Mouse (Mus musculus) liver, embryonic 13.5 days (tissue): Measurements from ENCODE around the gene Zbtb45. TPM values are rescaled to one million over a fixed set of nuclear protein-coding genes. Genes with fewer than 3 reads are reported as not detected.

Experiments
- ATAC-seq: fragments of 200-750 bp; cut with Nextera tagmentation; 2 replicates; pipeline ENCODE4 v1.8.0; 2017; ENCODE audit warnings: low read depth, mild to moderate bottlenecking, moderate number of reproducible peaks, moderate library complexity
- DNase-seq: peaks from one replicate; pipeline ENCODE4 v3.0.0; 2022
- H3K27ac ChIP-seq: fragments of 300-500 bp; sonication (generic); 2 replicates; pipeline ENCODE4 v1.5.1; 2015; ENCODE audit warnings: moderate library complexity, mild to moderate bottlenecking, inconsistent platforms
- H3K27me3 ChIP-seq: fragments of 300-500 bp; sonication (generic); 2 replicates; pipeline ENCODE4 v1.6.1; 2015; ENCODE audit warnings: mild to moderate bottlenecking, inconsistent platforms
- H3K36me3 ChIP-seq: fragments of 300-500 bp; sonication (generic); 2 replicates; pipeline ENCODE4 v1.6.1; 2015; ENCODE audit warnings: mild to moderate bottlenecking, inconsistent platforms
- H3K4me1 ChIP-seq: fragments of 300-500 bp; sonication (generic); replicated peaks from 2 replicates; pipeline ENCODE4 v1.6.1; 2015; ENCODE audit warnings: inconsistent platforms
- H3K4me2 ChIP-seq: fragments of 300-500 bp; sonication (generic); 2 replicates; pipeline ENCODE4 v1.6.1; 2015; ENCODE audit warnings: inconsistent platforms, mild to moderate bottlenecking, moderate library complexity
- H3K4me3 ChIP-seq: fragments of 300-500 bp; sonication (generic); replicated peaks from 2 replicates; pipeline ENCODE4 v1.5.1; 2015; ENCODE audit warnings: mild to moderate bottlenecking, inconsistent platforms
- H3K9ac ChIP-seq: fragments of 300-500 bp; sonication (generic); 2 replicates; pipeline ENCODE4 v1.6.1; 2015; ENCODE audit warnings: mild to moderate bottlenecking, inconsistent platforms
- H3K9me3 ChIP-seq: fragments of 300-500 bp; sonication (generic); replicated peaks from 2 replicates; pipeline ENCODE4 v1.6.1; 2016; ENCODE audit warnings: inconsistent platforms
- WGBS: fragments of 180-500 bp; shearing (Covaris S2); methylation state at CpG from one replicate; pipeline ENCODE4 v1.1.7; 2015; ENCODE audit not compliant: insufficient replicate concordance; 5-methylcytosine and 5-hydroxymethylcytosine counted together
- polyA plus RNA-seq: library from polyadenylated mRNA; unstranded; fragments of >200 nt; fragmentation: Nextera tagmentation; extraction: Ambion mirVana; gene quantifications from 2 replicates; pipeline ENCODE4 v1.2.1, GENCODE M21; 2015

Gene Zbtb45
- polyA plus RNA-seq, 1 experiment from 2014 or later = 14.4 TPM

DNA sequence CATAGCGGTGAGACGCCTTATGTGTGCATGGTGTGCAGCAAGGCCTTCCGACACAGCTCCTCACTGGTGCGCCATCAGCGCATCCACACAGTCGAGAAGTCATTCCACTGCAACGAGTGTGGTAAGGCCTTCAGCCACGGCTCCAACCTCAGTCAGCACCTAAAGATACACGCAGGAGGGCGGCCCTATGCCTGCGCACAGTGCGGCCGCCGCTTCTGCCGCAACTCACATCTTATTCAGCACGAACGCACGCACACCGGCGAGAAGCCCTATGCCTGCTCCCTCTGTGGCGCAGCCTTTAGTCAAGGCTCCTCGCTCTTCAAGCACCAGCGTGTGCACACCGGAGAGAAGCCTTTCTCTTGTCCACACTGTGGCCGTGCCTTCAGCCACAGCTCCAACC is 38.9 kb downstream of the Zbtb45 start:
- Histone ChIP-seq H3K4me3 (no peak overlapping the region), H3K9me3 (no peaks in the 10 kb centered on the region), H3K36me3 (peaks cover 41% of the 10 kb centered on the region), H3K4me2 (no peak overlapping the region), H3K4me1 (peaks cover 29% of the 10 kb centered on the region), H3K9ac (no peak overlapping the region), H3K27ac (no peak overlapping the region), H3K27me3 (no peaks in the 10 kb centered on the region)
- ATAC-seq = no peak
- no peak for DNase-seq
- WGBS = 88% methylated on average over 25 of the region's 25 CpGs

DNA sequence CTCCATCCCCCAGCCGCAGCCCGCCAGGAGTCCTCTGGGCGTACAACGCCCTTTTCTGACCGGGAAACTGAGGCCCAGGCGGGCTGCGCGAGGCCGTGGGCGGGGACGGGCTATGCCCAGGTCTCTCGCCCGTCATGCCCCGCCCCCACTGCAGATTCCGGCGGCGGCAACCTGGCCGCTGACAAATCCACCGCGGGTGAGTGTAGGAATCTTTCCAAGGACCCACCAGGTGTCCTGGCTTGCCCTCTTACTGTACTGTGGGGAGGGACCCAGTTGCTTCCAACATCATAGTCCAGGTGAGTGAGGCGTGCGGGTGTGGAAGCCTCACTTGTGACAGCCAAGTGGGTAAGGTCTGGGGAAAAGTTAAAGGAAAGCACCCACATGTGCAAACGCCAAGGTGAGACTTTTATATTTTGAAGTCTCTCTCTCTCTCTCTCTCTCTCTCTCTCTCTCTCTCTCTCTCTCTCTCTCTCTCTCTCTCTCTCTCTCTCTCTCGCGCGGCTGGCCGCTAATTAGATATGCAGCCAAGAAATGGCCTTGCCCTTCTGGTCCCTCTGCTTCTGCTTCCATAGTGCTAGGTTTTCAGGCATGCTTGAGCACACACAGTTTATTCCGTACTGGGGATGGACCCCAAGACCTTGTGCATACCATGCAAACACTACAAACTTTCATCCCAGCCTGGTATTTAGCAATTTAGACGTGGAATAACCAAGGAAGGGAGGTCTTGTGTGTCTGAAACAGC is 43.6 kb downstream of the Zbtb45 start:
- peaks cover 48% of the 10 kb centered on the region for H3K4me1 ChIP-seq
- ATAC-seq (peak; percentile 85), DNase-seq (peak; percentile 70)
- peak overlapping the region; percentile 84 for H3K9ac ChIP-seq
- peak overlapping the region; percentile 93 for H3K4me2 ChIP-seq
- H3K27me3 ChIP-seq = no peaks in the 10 kb centered on the region
- H3K27ac ChIP-seq = peak overlapping the region; percentile 93
- H3K4me3 ChIP-seq = peak overlapping the region; percentile 79
- peaks cover 29% of the 10 kb centered on the region for H3K36me3 ChIP-seq
- WGBS = 1% methylated on average over 29 of the region's 29 CpGs
- H3K9me3 ChIP-seq = no peaks in the 10 kb centered on the region

DNA sequence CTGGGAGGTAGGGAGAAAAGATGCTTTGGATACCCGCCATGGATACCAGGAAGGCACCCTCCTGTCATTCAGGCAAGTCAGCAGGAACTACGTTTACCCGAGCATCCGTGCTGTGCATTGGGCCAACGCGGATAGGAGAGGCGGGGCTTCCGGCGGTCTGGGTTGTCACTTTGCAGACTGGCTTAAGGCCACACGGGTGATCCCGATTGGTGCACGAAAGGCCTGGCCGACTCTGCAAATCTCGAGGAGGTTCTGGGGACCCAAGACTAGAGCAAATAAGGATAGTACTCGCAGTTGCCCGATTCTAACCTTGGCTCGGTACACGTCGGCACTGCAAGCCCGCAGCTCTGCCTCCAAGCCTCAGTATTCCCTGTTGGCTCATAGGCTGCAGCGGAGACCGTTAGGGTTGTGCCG is 44.1 kb downstream of the Zbtb45 start, which contains the start of gene Zfp324:
Zfp324 (plus strand) TSS at position 161 of the 414 bp plus-strand sequence.
- H3K9me3 ChIP-seq = no peaks in the 10 kb centered on the region
- peak within 1 kb of the TSS; percentile 93 for H3K27ac ChIP-seq
- peak; percentile 87 for DNase-seq
- no peaks in the 10 kb centered on the region for H3K27me3 ChIP-seq
- ATAC-seq = peak; percentile 93
- H3K36me3 ChIP-seq = peaks cover 23% of the 10 kb centered on the region
- WGBS = under 1% methylated on average over 23 of the region's 23 CpGs
- H3K4me3 ChIP-seq = peak within 1 kb of the TSS; percentile 79
- H3K9ac ChIP-seq = peak within 1 kb of the TSS; percentile 84
- peaks cover 53% of the 10 kb centered on the region for H3K4me1 ChIP-seq
- H3K4me2 ChIP-seq = peak within 1 kb of the TSS; percentile 93

DNA sequence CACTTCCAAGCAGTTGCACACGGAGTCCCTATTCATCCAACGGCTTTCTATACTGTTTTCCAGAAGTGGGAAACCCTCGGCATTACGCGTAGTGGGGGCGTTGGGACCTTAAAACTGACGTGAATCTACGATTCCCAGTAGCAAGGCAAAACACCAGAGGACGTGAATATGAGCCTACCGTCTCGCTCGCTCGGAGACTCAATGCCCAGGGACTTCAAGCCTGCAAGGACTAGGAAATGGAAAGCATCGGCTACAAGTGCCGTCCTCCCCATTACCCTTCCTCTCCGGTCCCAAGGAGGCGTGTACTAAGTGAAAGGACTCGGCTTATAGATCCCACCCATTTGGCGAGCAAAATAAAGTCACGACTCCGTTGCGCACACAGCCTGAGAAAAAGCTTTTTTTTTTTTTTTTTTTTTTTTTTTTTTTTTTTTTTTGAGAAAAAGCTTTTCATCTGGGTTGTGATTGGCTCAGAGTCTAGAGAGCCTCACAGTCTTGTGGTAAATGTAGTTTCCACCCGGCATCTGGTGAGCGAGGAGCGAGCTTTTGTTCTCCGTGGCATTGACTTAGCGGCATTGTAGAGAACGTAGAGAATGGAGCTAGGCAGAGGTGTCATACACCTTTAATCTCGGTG is 48.2 kb downstream of the Zbtb45 start:
- Histone ChIP-seq H3K27me3 (no peaks in the 10 kb centered on the region), H3K9ac (peak overlapping the region; percentile 71), H3K4me2 (peak overlapping the region; percentile 76), H3K4me3 (peak overlapping the region; percentile 62), H3K36me3 (no peaks in the 10 kb centered on the region), H3K9me3 (no peaks in the 10 kb centered on the region), H3K4me1 (peaks cover 41% of the 10 kb centered on the region), H3K27ac (peak overlapping the region; percentile 83)
- ATAC-seq = peak; percentile 45
- WGBS = 1% methylated on average over 29 of the region's 29 CpGs
- peak; percentile 38 for DNase-seq

DNA sequence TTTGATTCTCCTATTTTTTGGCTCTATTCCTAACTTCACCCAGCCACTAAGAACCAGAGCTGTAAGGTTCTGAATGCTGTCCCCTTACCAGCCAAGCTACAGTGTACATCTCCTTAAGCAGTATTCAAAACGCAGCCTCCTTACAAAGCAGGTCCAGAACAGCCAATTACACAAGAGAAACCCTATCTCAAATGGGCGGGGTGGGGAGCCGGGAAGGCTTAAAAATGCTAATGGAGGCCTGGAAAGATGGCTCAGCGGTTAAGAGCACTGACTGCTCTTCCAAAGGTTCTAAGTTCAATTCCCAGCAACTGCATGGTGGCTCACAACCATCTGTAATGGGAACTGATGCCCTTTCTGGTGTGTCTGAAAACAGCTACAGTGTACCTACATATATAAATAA is 50.1 kb downstream of the Zbtb45 start:
- no peak for ATAC-seq
- Histone ChIP-seq H3K9me3 (no peaks in the 10 kb centered on the region), H3K4me1 (peaks cover 29% of the 10 kb centered on the region), H3K9ac (no peak overlapping the region), H3K27me3 (no peaks in the 10 kb centered on the region), H3K27ac (no peak overlapping the region; the same call in 1 of the 2 replicates), H3K4me3 (no peak overlapping the region), H3K36me3 (no peaks in the 10 kb centered on the region), H3K4me2 (no peak overlapping the region)
- 34% methylated on average over 4 of the region's 4 CpGs for WGBS
- no peak for DNase-seq

DNA sequence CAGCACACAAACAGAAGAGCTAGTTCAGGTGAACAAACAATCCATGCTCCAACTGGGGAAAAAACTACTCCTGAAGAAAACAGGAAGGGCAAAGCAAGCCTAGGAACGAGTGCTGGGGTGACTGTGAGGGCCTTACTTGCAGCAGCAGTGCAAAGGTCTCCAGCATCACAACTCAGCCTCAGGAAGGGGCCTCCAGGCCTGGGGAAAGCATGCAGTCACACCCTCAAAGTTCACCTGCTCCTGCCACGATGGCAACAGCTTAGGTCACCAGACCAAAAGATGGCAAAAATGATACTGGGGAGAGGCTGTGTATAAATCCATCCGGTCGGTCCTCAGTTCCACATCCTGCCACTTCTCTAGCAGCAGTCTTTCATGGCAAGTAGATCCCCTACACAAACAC is 50.9 kb downstream of the Zbtb45 start:
- no peaks in the 10 kb centered on the region for H3K27me3 ChIP-seq
- no peak overlapping the region for H3K4me3 ChIP-seq
- H3K9ac ChIP-seq = no peak overlapping the region
- no peak for DNase-seq
- 56% methylated on average over 4 of the region's 4 CpGs for WGBS
- H3K27ac ChIP-seq = no peak overlapping the region; the same call in 1 of the 2 replicates
- no peak for ATAC-seq
- no peaks in the 10 kb centered on the region for H3K36me3 ChIP-seq
- no peaks in the 10 kb centered on the region for H3K9me3 ChIP-seq
- H3K4me1 ChIP-seq = peaks cover 29% of the 10 kb centered on the region
- no peak overlapping the region for H3K4me2 ChIP-seq

DNA sequence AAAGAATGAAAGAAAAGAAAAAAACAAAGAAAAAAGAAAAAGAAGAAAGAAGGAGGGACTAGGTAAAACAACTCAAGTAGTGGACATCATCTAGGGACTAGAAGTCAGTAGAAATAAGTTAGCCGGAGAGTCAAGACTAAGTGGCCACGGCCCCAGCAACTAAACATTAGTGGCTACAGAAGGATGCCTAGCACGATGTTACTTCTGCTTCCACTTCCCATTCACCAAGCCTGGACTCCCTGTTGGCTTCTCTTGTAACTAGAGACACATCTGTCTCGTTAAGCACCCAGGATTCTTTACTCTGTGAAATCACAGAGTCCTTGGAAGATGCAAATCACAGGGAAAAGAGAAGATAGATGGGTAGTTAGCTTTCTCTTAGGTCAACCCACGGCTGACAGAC is 52.3 kb downstream of the Zbtb45 start:
- WGBS = 55% methylated on average over 5 of the region's 5 CpGs
- Histone ChIP-seq H3K9me3 (no peaks in the 10 kb centered on the region), H3K36me3 (no peaks in the 10 kb centered on the region), H3K4me2 (no peak overlapping the region), H3K4me1 (peaks cover 25% of the 10 kb centered on the region), H3K27ac (no peak overlapping the region), H3K9ac (no peak overlapping the region), H3K4me3 (no peak overlapping the region), H3K27me3 (no peaks in the 10 kb centered on the region)
- ATAC-seq (no peak), DNase-seq (no peak)

DNA sequence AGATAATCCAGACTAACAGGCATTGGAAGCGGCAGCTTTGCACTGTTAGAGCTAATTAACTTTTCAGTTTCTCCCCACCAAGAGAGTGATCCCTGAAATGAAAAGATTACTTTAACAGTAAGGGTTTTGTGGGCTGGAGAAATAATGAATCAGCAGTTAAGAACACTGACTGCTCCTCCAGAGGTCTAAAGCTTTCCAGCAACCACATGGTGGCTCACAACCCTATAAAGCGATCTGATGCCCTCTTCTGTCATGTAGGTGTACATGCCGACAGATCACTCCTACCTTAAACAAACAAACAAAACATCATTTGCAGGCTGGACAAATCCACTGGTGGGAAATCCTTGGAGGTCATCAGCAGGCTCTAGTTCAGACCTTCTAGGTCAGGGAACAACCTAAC is 54.9 kb downstream of the Zbtb45 start:
- Histone ChIP-seq H3K9me3 (no peaks in the 10 kb centered on the region), H3K4me1 (peaks cover 37% of the 10 kb centered on the region), H3K36me3 (no peaks in the 10 kb centered on the region), H3K4me3 (no peak overlapping the region), H3K27me3 (no peaks in the 10 kb centered on the region), H3K27ac (no peak overlapping the region), H3K9ac (no peak overlapping the region), H3K4me2 (no peak overlapping the region)
- ATAC-seq (peak; percentile 47), DNase-seq (no peak)
- 22% methylated on average over 3 of the region's 3 CpGs for WGBS

Other genes with a start within 250 kb of the Zbtb45 start
- gene Zscan18, start 206.4 kb downstream of the Zbtb45 start, polyA plus RNA-seq = 0.48 and 0.75 TPM in 2 replicates
- 2.6 and 3.0 TPM in 2 replicates for gene Zfp329, start 191.2 kb downstream of the Zbtb45 start, polyA plus RNA-seq
- 11.7 and 14.0 TPM in 2 replicates for gene Zfp110, start 175.3 kb downstream of the Zbtb45 start, polyA plus RNA-seq
- 0.66 TPM in 2 replicates for gene Zfp128, start 128.9 kb downstream of the Zbtb45 start, polyA plus RNA-seq
- gene Zscan22, start 112.2 kb downstream of the Zbtb45 start, polyA plus RNA-seq = 4.6 and 5.5 TPM in 2 replicates
- gene Rps5, start 87.7 kb downstream of the Zbtb45 start, polyA plus RNA-seq = 724 and 893 TPM in 2 replicates
- 0.16 and 0.24 TPM in 2 replicates for gene Rnf225, start 82.6 kb downstream of the Zbtb45 start, polyA plus RNA-seq
- 3.3 and 3.6 TPM in 2 replicates for gene Zfp324, start 44.2 kb downstream of the Zbtb45 start, polyA plus RNA-seq
- gene Zfp446, start 32.2 kb downstream of the Zbtb45 start, polyA plus RNA-seq = 2.9 and 3.6 TPM in 2 replicates
- 4.5 and 4.9 TPM in 2 replicates for gene Slc27a5, start 11.8 kb downstream of the Zbtb45 start, polyA plus RNA-seq
- 92.3 and 102 TPM in 2 replicates for gene Trim28, start 10.9 kb downstream of the Zbtb45 start, polyA plus RNA-seq
- gene Chmp2a, start 24.8 kb upstream of the Zbtb45 start, polyA plus RNA-seq = 127 and 130 TPM in 2 replicates
- 70.0 and 80.8 TPM in 2 replicates for gene Ube2m, start 28.2 kb upstream of the Zbtb45 start, polyA plus RNA-seq
- gene Mzf1, start 44.7 kb upstream of the Zbtb45 start, polyA plus RNA-seq = 0.45 and 0.52 TPM in 2 replicates
- not detected in 2 replicates for gene Vmn1r85, start 85.1 kb upstream of the Zbtb45 start, polyA plus RNA-seq
- gene Vmn1r86, start 109.9 kb upstream of the Zbtb45 start, polyA plus RNA-seq = not detected in 2 replicates
- gene Vmn1r87, start 130.1 kb upstream of the Zbtb45 start, polyA plus RNA-seq = not detected in 2 replicates
- gene Vmn1r88, start 149.5 kb upstream of the Zbtb45 start, polyA plus RNA-seq = 0.01 TPM in 1 of 2 replicates, not detected in the other
- gene Vmn1r89, start 203.0 kb upstream of the Zbtb45 start, polyA plus RNA-seq = not detected in 2 replicates